Mouse (Mus musculus): Measurements from ENCODE around the gene Scrn1. TPM values are rescaled to one million over a fixed set of nuclear protein-coding genes. Genes with fewer than 3 reads are reported as not detected.
A peak's percentile ranks its signal among the peaks of the same experiment; 100 is the strongest.

The Scrn1 gene
- polyA plus RNA-seq, 1 experiment from 2014 or later = 8.6 TPM

GRCm38 (mm10) chr6:54512256-54512655 lies 54.0 kb downstream of the Scrn1 start:
- no peaks in the 10 kb centered on the region for H3K27me3 ChIP-seq
- H3K9me3 ChIP-seq (replicated peaks) = no peaks in the 10 kb centered on the region
- ATAC-seq (replicated peaks; ENCODE audit: low FRiP score) = no peak
- H3K9ac ChIP-seq = no peak overlapping the region
- no peak overlapping the region for H3K4me3 ChIP-seq (replicated peaks)
- no peaks in the 10 kb centered on the region for H3K36me3 ChIP-seq
- H3K4me2 ChIP-seq = no peak overlapping the region
- H3K27ac ChIP-seq = no peak overlapping the region
- WGBS = 76% methylated on average over 2 of the region's 2 CpGs
- peaks cover 16% of the 10 kb centered on the region for H3K4me1 ChIP-seq

GRCm38 (mm10) chr6:54509264-54509663 lies 57.0 kb downstream of the Scrn1 start:
- Histone ChIP-seq H3K27me3 (no peaks in the 10 kb centered on the region), H3K27ac (no peak overlapping the region), H3K9me3 (replicated peaks) (no peaks in the 10 kb centered on the region), H3K9ac (no peak overlapping the region), H3K4me3 (replicated peaks) (no peak overlapping the region), H3K4me2 (no peak overlapping the region), H3K4me1 (peaks cover 17% of the 10 kb centered on the region), H3K36me3 (no peaks in the 10 kb centered on the region)
- ATAC-seq (replicated peaks; ENCODE audit: low FRiP score) = no peak
- WGBS = 88% methylated on average over 13 of the region's 13 CpGs

DNA sequence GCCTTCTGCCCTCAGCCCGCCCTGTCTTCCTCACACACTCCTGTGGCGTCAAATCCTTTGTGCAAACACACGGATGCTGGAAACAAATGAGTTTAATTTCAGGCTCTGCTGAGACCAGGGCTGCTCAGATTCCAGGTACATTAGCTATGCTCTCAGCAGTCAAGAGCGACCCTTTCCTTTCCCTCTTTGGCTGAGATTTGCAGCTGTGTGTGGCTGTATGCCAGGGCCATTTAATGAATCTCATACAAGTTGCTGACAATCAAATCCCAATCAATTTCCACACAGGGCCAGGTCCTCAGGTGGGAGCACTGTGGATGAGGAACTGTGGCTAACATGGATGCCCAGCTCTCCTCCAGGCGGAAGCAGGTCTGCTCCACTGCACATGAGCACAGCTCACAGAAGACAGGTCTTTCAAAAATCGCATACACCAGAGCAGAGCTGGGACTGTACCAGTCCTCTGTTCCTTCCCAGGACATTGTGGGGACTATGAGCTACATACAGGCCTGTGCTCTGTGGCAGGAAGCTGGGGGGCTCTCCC lies 58.0 kb downstream of the Scrn1 start:
- WGBS = 42% methylated on average over 6 of the region's 6 CpGs
- H3K36me3 ChIP-seq = no peaks in the 10 kb centered on the region
- no peaks in the 10 kb centered on the region for H3K9me3 ChIP-seq (replicated peaks)
- H3K9ac ChIP-seq = no peak overlapping the region
- no peak overlapping the region for H3K4me3 ChIP-seq (replicated peaks)
- no peaks in the 10 kb centered on the region for H3K27me3 ChIP-seq
- ATAC-seq (replicated peaks; ENCODE audit: low FRiP score) = peak; percentile 50
- H3K27ac ChIP-seq = peak overlapping the region; percentile 23; the same call in 1 of the 2 replicates
- H3K4me2 ChIP-seq = no peak overlapping the region
- H3K4me1 ChIP-seq = peaks cover 17% of the 10 kb centered on the region

DNA sequence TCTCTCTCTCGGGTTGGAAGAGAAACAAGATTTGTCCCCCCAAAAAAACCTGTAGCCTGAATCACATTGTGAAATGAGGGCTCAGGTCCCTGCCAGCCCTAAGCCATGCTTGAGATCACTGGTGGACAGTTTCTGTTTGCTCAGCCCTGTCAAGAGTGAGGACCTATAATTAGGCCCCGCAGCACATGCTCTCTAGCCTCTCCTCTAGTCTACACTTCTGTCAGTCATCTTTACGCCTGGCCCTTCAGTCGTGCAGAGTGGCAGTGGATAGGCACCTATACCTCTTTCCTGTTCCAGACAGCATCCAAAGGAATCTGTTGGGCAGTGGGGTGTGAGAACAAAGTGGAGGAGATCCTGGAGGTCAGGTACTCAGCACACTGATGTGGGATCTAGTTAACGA lies 58.5 kb downstream of the Scrn1 start:
- 49% methylated on average over 5 of the region's 5 CpGs for WGBS
- peaks cover 17% of the 10 kb centered on the region for H3K4me1 ChIP-seq
- no peaks in the 10 kb centered on the region for H3K36me3 ChIP-seq
- peak overlapping the region; percentile 23; the same call in 1 of the 2 replicates for H3K27ac ChIP-seq
- no peaks in the 10 kb centered on the region for H3K27me3 ChIP-seq
- no peaks in the 10 kb centered on the region for H3K9me3 ChIP-seq (replicated peaks)
- peak; percentile 62 for ATAC-seq (replicated peaks; ENCODE audit: low FRiP score)
- H3K9ac ChIP-seq = no peak overlapping the region
- no peak overlapping the region for H3K4me2 ChIP-seq
- H3K4me3 ChIP-seq (replicated peaks) = no peak overlapping the region

DNA sequence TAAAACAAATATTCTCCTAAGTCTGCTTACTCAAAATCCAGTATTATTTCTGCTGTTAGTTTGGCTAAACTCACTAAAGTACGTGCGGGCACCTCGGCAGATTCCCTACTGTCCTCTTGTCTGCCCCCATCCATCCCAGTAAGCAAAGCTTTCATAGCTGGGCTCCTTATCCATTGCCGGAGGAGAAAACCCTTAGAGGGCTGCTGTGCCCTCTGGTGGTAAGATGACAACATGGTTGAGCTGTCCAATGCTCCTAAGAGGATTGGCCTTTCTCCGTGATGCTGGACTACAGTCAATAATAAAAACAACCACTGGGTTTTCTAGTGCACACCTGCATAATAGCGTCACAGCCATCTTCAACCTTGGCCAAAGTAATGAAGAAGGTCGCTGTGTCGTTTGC lies 59.3 kb downstream of the Scrn1 start:
- Histone ChIP-seq H3K27me3 (no peaks in the 10 kb centered on the region), H3K27ac (no peak overlapping the region), H3K9me3 (replicated peaks) (no peaks in the 10 kb centered on the region), H3K4me3 (replicated peaks) (no peak overlapping the region), H3K4me1 (peaks cover 17% of the 10 kb centered on the region), H3K4me2 (no peak overlapping the region), H3K36me3 (no peaks in the 10 kb centered on the region), H3K9ac (no peak overlapping the region)
- WGBS = 39% methylated on average over 8 of the region's 8 CpGs
- ATAC-seq (replicated peaks; ENCODE audit: low FRiP score) = 0 out of 2 replicates have a peak, but pooled peaks have one; percentile 59

DNA sequence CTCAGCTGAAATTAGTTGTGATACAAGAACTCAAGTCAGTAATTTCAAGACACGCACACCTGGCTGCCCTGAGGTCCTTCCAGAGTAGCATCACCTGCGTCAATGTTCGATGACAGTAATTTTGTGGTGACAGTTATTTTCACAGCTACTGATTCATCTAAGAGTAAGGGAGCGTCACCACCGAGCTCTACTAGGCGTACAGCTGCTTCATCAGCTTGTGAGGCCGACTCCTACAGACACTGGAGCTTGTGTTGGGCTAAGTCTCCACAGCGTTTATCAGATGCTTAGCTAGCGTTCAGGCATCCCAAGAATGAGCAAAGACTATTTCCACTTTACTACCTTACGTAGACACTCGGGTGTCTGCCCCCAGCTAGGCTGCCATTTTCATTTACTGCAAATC lies 60.0 kb downstream of the Scrn1 start:
- H3K9me3 ChIP-seq (replicated peaks) = no peaks in the 10 kb centered on the region
- H3K36me3 ChIP-seq = no peaks in the 10 kb centered on the region
- ATAC-seq (replicated peaks; ENCODE audit: low FRiP score) = no peak
- H3K4me1 ChIP-seq = peaks cover 17% of the 10 kb centered on the region
- 71% methylated on average over 11 of the region's 11 CpGs for WGBS
- H3K4me3 ChIP-seq (replicated peaks) = no peak overlapping the region
- no peak overlapping the region for H3K9ac ChIP-seq
- no peaks in the 10 kb centered on the region for H3K27me3 ChIP-seq
- no peak overlapping the region for H3K4me2 ChIP-seq
- H3K27ac ChIP-seq = no peak overlapping the region

GRCm38 (mm10) chr6:54502661-54503115 lies 63.6 kb downstream of the Scrn1 start:
- H3K27me3 ChIP-seq = no peaks in the 10 kb centered on the region
- no peak overlapping the region for H3K27ac ChIP-seq
- ATAC-seq (replicated peaks; ENCODE audit: low FRiP score) = no peak
- H3K9me3 ChIP-seq (replicated peaks) = no peaks in the 10 kb centered on the region
- H3K4me2 ChIP-seq = no peak overlapping the region
- WGBS = 70% methylated on average over 6 of the region's 6 CpGs
- no peaks in the 10 kb centered on the region for H3K36me3 ChIP-seq
- peaks cover 4% of the 10 kb centered on the region for H3K4me1 ChIP-seq
- no peak overlapping the region for H3K9ac ChIP-seq
- H3K4me3 ChIP-seq (replicated peaks) = no peak overlapping the region

- 84% methylated on average over 7 of the region's 7 CpGs for WGBS
- no peak for ATAC-seq (replicated peaks; ENCODE audit: low FRiP score)
These were observed 70.1 kb downstream of the Scrn1 start for GRCm38 (mm10) chr6:54496214-54496613.

GRCm38 (mm10) chr6:54494612-54495398 lies 71.5 kb downstream of the Scrn1 start:
- 78% methylated on average over 11 of the region's 11 CpGs for WGBS
- no peak for ATAC-seq (replicated peaks; ENCODE audit: low FRiP score)
- Histone ChIP-seq H3K9me3 (replicated peaks) (no peaks in the 10 kb centered on the region), H3K4me3 (replicated peaks) (no peak overlapping the region), H3K9ac (no peak overlapping the region), H3K36me3 (no peaks in the 10 kb centered on the region), H3K4me1 (no peaks in the 10 kb centered on the region), H3K27me3 (no peaks in the 10 kb centered on the region), H3K4me2 (no peak overlapping the region), H3K27ac (no peak overlapping the region)

More at GRCm38 (mm10) chr6:54496214-54496613, 70.1 kb downstream of the Scrn1 start:
- Histone ChIP-seq H3K36me3 (no peaks in the 10 kb centered on the region), H3K27me3 (no peaks in the 10 kb centered on the region), H3K9ac (no peak overlapping the region), H3K27ac (no peak overlapping the region), H3K4me1 (no peaks in the 10 kb centered on the region), H3K4me3 (replicated peaks) (no peak overlapping the region), H3K9me3 (replicated peaks) (no peaks in the 10 kb centered on the region), H3K4me2 (no peak overlapping the region)

DNA sequence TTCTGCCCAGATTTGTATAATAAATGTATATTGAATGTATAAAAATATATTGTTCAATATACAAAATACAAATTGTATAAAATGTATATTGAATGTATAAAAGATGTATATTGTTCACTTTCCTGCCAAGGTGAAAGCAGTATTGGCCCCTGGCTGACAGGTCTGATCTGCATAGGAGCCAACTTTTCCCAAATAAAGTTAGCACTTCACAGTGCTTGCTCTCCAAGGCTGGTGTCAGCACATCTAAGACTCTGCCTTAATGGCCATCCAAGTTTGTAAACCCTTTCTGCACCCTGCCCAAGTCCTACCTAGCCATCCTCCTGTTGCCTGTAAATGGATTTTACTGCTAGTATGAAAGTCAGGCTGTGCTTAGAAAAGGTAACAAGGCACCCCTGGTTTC lies 72.2 kb downstream of the Scrn1 start:
- Histone ChIP-seq H3K36me3 (no peaks in the 10 kb centered on the region), H3K4me3 (replicated peaks) (no peak overlapping the region), H3K4me1 (no peaks in the 10 kb centered on the region), H3K9me3 (replicated peaks) (no peaks in the 10 kb centered on the region), H3K27ac (no peak overlapping the region), H3K9ac (no peak overlapping the region), H3K4me2 (no peak overlapping the region), H3K27me3 (no peaks in the 10 kb centered on the region)
- no peak for ATAC-seq (replicated peaks; ENCODE audit: low FRiP score)

- Histone ChIP-seq H3K9ac (no peak overlapping the region), H3K4me2 (no peak overlapping the region), H3K4me1 (no peaks in the 10 kb centered on the region), H3K36me3 (no peaks in the 10 kb centered on the region), H3K27me3 (peaks cover 5% of the 10 kb centered on the region; the same call in 1 of the 2 replicates), H3K9me3 (replicated peaks) (no peaks in the 10 kb centered on the region), H3K27ac (no peak overlapping the region), H3K4me3 (replicated peaks) (no peak overlapping the region)
- 57% methylated on average over 7 of the region's 7 CpGs for WGBS
- no peak for ATAC-seq (replicated peaks; ENCODE audit: low FRiP score)
These were observed 75.2 kb downstream of the Scrn1 start for GRCm38 (mm10) chr6:54491074-54491473.

GRCm38 (mm10) chr6:54485973-54486569 lies 80.2 kb downstream of the Scrn1 start:
- no peaks in the 10 kb centered on the region for H3K36me3 ChIP-seq
- 31% methylated on average over 6 of the region's 6 CpGs for WGBS
- peaks cover 12% of the 10 kb centered on the region; the same call in 1 of the 2 replicates for H3K27me3 ChIP-seq
- H3K4me2 ChIP-seq = peak overlapping the region; percentile 64
- ATAC-seq (replicated peaks; ENCODE audit: low FRiP score) = no peak
- 0 out of 2 replicates have a peak overlapping the region, but pooled peaks have one; percentile 17 for H3K9ac ChIP-seq
- H3K27ac ChIP-seq = no peak overlapping the region
- no peaks in the 10 kb centered on the region for H3K9me3 ChIP-seq (replicated peaks)
- H3K4me1 ChIP-seq = peaks cover 18% of the 10 kb centered on the region
- H3K4me3 ChIP-seq (replicated peaks) = peak overlapping the region; percentile 34

Data from kidney, embryonic 15.5 days (tissue).